In genomic region chr17:25559634-25560033, GRCm38 (mm10) we compare ENCODE assay signal across 22 mouse cellular contexts. TPM values are rescaled to one million over a fixed set of nuclear protein-coding genes. Genes with fewer than 3 reads are reported as not detected.
DNase-seq lines count a peak whose midpoint lies in the region; ATAC-seq and TF ChIP-seq lines count a peak whose summit lies in the region.
"Had no signal": no experiment of that assay in that cellular context is flagged by ENCODE, and none has a peak within 500 bp of the region (broad histone marks: within the 10 kb centered on the region; RNA-seq: fewer than 3 reads in every experiment).

No protein-coding gene starts in this region.

- no peaks in the 10 kb centered on the region for H3K36me3 ChIP-seq in forebrain, embryonic 13.5 days (ENCODE audit: poor library complexity, severe bottlenecking)
- H3K36me3 ChIP-seq in forebrain, embryonic 14.5 days (ENCODE audit: control insufficient read depth, insufficient read depth, low read length), result no peaks in the 10 kb centered on the region
- H3K36me3 ChIP-seq in midbrain, embryonic 10.5 days, result no peaks in the 10 kb centered on the region
- H3K36me3 ChIP-seq in midbrain, postnatal 0 days (ENCODE audit: insufficient read depth, low read length), result no peaks in the 10 kb centered on the region
- no peaks in the 10 kb centered on the region for H3K36me3 ChIP-seq in forebrain, embryonic 16.5 days (ENCODE audit: control insufficient read depth, insufficient read depth)
- H3K36me3 ChIP-seq: heart, embryonic 13.5 days; limb, embryonic 12.5 days had no signal

- DNase-seq in forebrain, embryonic 14.5 days (ENCODE audit: low spot score), result no peak
- DNase-seq in midbrain, embryonic 10.5 days (ENCODE audit: low spot score), result no peak
- DNase-seq in midbrain, postnatal 0 days (ENCODE audit: low spot score), result no peak
- peak; percentile 69 for DNase-seq in MN1 (ENCODE audit: low spot score)
- DNase-seq in heart, adult 11 months, result no peak
- DNase-seq in thymus, postnatal 14 days, result no peak
- DNase-seq: adrenal gland, postnatal 36 days; cerebellum, adult 11-12 months; cerebellum, postnatal 10 days; gastrocnemius, postnatal 25 days; heart, adult 2 months; kidney, adult 18-20 months; liver, postnatal 0 days; thymus, postnatal 25 days had no signal

- no peak overlapping the region for H3K4me2 ChIP-seq in forebrain, embryonic 13.5 days
- no peak overlapping the region for H3K4me2 ChIP-seq in forebrain, embryonic 14.5 days (ENCODE audit: low read length)
- H3K4me2 ChIP-seq in midbrain, postnatal 0 days (ENCODE audit: low read depth, low read length, poor library complexity, severe bottlenecking), result no peak overlapping the region
- no peak overlapping the region for H3K4me2 ChIP-seq in forebrain, embryonic 16.5 days (ENCODE audit: low read length)
- H3K4me2 ChIP-seq: heart, embryonic 13.5 days; limb, embryonic 12.5 days; liver, embryonic 11.5 days had no signal

- H3K4me1 ChIP-seq in forebrain, embryonic 13.5 days, result peaks cover 77% of the 10 kb centered on the region
- H3K4me1 ChIP-seq in forebrain, embryonic 14.5 days (ENCODE audit: control insufficient read depth, insufficient read depth, low read length), result peaks cover 48% of the 10 kb centered on the region
- H3K4me1 ChIP-seq in midbrain, embryonic 10.5 days, result peaks cover 62% of the 10 kb centered on the region
- H3K4me1 ChIP-seq in midbrain, postnatal 0 days (ENCODE audit: insufficient read depth, low read length), result peaks cover 15% of the 10 kb centered on the region
- H3K4me1 ChIP-seq in forebrain, embryonic 16.5 days (replicated peaks; ENCODE audit: control insufficient read depth, insufficient read depth, low read length), result peaks cover 57% of the 10 kb centered on the region

- H3K27ac ChIP-seq in forebrain, embryonic 13.5 days, result peak overlapping the region; percentile 92
- H3K27ac ChIP-seq in forebrain, embryonic 14.5 days (ENCODE audit: low read depth, low read length), result no peak overlapping the region; the same call in 1 of the 2 replicates
- peak overlapping the region; percentile 82; the same call in 1 of the 2 replicates for H3K27ac ChIP-seq in midbrain, embryonic 10.5 days (replicated peaks)
- H3K27ac ChIP-seq in midbrain, postnatal 0 days (ENCODE audit: low read depth, low read length), result no peak overlapping the region
- peak overlapping the region; percentile 81; the same call in 1 of the 2 replicates for H3K27ac ChIP-seq in forebrain, embryonic 16.5 days (ENCODE audit: low read length)
- H3K27ac ChIP-seq: heart, adult 2 months; limb, embryonic 12.5 days had no signal

- no peak overlapping the region for H3K9ac ChIP-seq in forebrain, embryonic 13.5 days
- no peak overlapping the region for H3K9ac ChIP-seq in forebrain, embryonic 14.5 days (ENCODE audit: low read length)
- no peak overlapping the region for H3K9ac ChIP-seq in midbrain, postnatal 0 days (replicated peaks; ENCODE audit: low read length, poor library complexity, severe bottlenecking)
- H3K9ac ChIP-seq in forebrain, embryonic 16.5 days (replicated peaks; ENCODE audit: low read depth, low read length), result no peak overlapping the region
- H3K9ac ChIP-seq: limb, embryonic 12.5 days; liver, postnatal 0 days had no signal

- 15% methylated on average over 4 of the region's 4 CpGs for WGBS in forebrain, embryonic 13.5 days
- 5% methylated on average over 4 of the region's 4 CpGs for WGBS in forebrain, embryonic 14.5 days
- WGBS in midbrain, embryonic 10.5 days, result 41% methylated on average over 4 of the region's 4 CpGs
- WGBS in midbrain, postnatal 0 days, result 17% methylated on average over 4 of the region's 4 CpGs
- 17% methylated on average over 4 of the region's 4 CpGs for WGBS in forebrain, embryonic 16.5 days

- TF ChIP-seq CTCF in midbrain, postnatal 0 days (IDR thresholded peaks at IDR 0.05), result no peak

- H3K27me3 ChIP-seq in forebrain, embryonic 13.5 days, result 0 out of 2 replicates have a peak, but pooled peaks cover 4% of the 10 kb centered on the region
- H3K27me3 ChIP-seq in forebrain, embryonic 14.5 days (replicated peaks; ENCODE audit: control insufficient read depth, insufficient read depth, low read length), result no peaks in the 10 kb centered on the region
- H3K27me3 ChIP-seq in midbrain, embryonic 10.5 days (ENCODE audit: low read depth, poor library complexity, severe bottlenecking), result peaks cover 72% of the 10 kb centered on the region
- H3K27me3 ChIP-seq in midbrain, postnatal 0 days (ENCODE audit: insufficient read depth, low read length), result no peaks in the 10 kb centered on the region
- no peaks in the 10 kb centered on the region for H3K27me3 ChIP-seq in forebrain, embryonic 16.5 days (replicated peaks; ENCODE audit: control insufficient read depth, insufficient read depth, low read length)
- H3K27me3 ChIP-seq: limb, embryonic 12.5 days had no signal

- no peaks in the 10 kb centered on the region for H3K9me3 ChIP-seq in forebrain, embryonic 13.5 days (replicated peaks)
- no peaks in the 10 kb centered on the region for H3K9me3 ChIP-seq in forebrain, embryonic 14.5 days (replicated peaks; ENCODE audit: control insufficient read depth, low read length)
- H3K9me3 ChIP-seq in midbrain, embryonic 10.5 days (replicated peaks), result no peaks in the 10 kb centered on the region
- no peaks in the 10 kb centered on the region for H3K9me3 ChIP-seq in midbrain, postnatal 0 days (ENCODE audit: low read length)
- no peaks in the 10 kb centered on the region for H3K9me3 ChIP-seq in forebrain, embryonic 16.5 days (ENCODE audit: control insufficient read depth, low read length)
- H3K9me3 ChIP-seq: heart, embryonic 13.5 days; limb, embryonic 12.5 days had no signal

- no peak overlapping the region for H3K4me3 ChIP-seq in forebrain, embryonic 13.5 days
- no peak overlapping the region for H3K4me3 ChIP-seq in forebrain, embryonic 14.5 days (ENCODE audit: low read depth, low read length)
- no peak overlapping the region for H3K4me3 ChIP-seq in midbrain, embryonic 10.5 days
- H3K4me3 ChIP-seq in midbrain, postnatal 0 days (ENCODE audit: low read depth, low read length), result no peak overlapping the region
- H3K4me3 ChIP-seq in forebrain, embryonic 16.5 days (replicated peaks; ENCODE audit: low read length), result no peak overlapping the region
- H3K4me3 ChIP-seq: heart, adult 2 months; heart, embryonic 13.5 days; limb, embryonic 12.5 days had no signal

- no peak for ATAC-seq in forebrain, embryonic 13.5 days
- ATAC-seq in forebrain, embryonic 14.5 days, result no peak
- ATAC-seq in midbrain, postnatal 0 days (ENCODE audit: low FRiP score), result no peak
- ATAC-seq in forebrain, embryonic 16.5 days, result no peak
- ATAC-seq: CD4-positive, CD25-positive, alpha-beta regulatory T cell, adult 4 months; inflammation-experienced regulatory T-cells, adult 6 months; liver, postnatal 0 days; lung, postnatal 0 days had no signal

RNA-seq across cellular contexts. Expression of gene Sox8, which starts 10.9 kb away (rescaled TPM):
- 15.3 and 17.5 TPM in 2 replicates for polyA plus RNA-seq in forebrain, embryonic 13.5 days (2015; fragmentation: Nextera tagmentation; extraction: Ambion mirVana)
- polyA plus RNA-seq in forebrain, embryonic 14.5 days (2014; fragmentation: Nextera tagmentation; extraction: Ambion mirVana), result 17.6 and 20.8 TPM in 2 replicates
- 2.4 and 3.3 TPM in 2 replicates for polyA plus RNA-seq in midbrain, embryonic 10.5 days (2016; fragmentation: Nextera tagmentation; extraction: Ambion mirVana)
- 21.5 and 31.0 TPM in 2 replicates for total RNA-seq in midbrain, postnatal 0 days (2014; rRNA removed)
- 16.3 and 19.9 TPM in 2 replicates for polyA plus RNA-seq in midbrain, postnatal 0 days (2015; fragmentation: Nextera tagmentation; extraction: Ambion mirVana)
- 26.1 and 26.8 TPM in 2 replicates for polyA plus RNA-seq in forebrain, embryonic 16.5 days (2015; fragmentation: Nextera tagmentation; extraction: Ambion mirVana)
- polyA plus RNA-seq: CD4-positive, CD25-positive, alpha-beta regulatory T cell, adult 4 months; inflammation-experienced regulatory T-cells, adult 6 months; liver, postnatal 0 days had no signal

RNA-seq across cellular contexts. Expression of gene Lmf1, which starts 19.3 kb away (rescaled TPM):
- polyA plus RNA-seq in forebrain, embryonic 13.5 days (2015; fragmentation: Nextera tagmentation; extraction: Ambion mirVana), result 19.7 and 20.9 TPM in 2 replicates
- 18.8 and 19.1 TPM in 2 replicates for polyA plus RNA-seq in forebrain, embryonic 14.5 days (2014; fragmentation: Nextera tagmentation; extraction: Ambion mirVana)
- polyA plus RNA-seq in midbrain, embryonic 10.5 days (2016; fragmentation: Nextera tagmentation; extraction: Ambion mirVana), result 22.3 and 22.6 TPM in 2 replicates
- total RNA-seq in midbrain, postnatal 0 days (2014; rRNA removed), result 27.3 and 27.6 TPM in 2 replicates
- polyA plus RNA-seq in midbrain, postnatal 0 days (2015; fragmentation: Nextera tagmentation; extraction: Ambion mirVana), result 19.8 and 23.0 TPM in 2 replicates
- 18.3 and 19.4 TPM in 2 replicates for polyA plus RNA-seq in forebrain, embryonic 16.5 days (2015; fragmentation: Nextera tagmentation; extraction: Ambion mirVana)

Comparison
In these comparisons a context has a peak if more than half of its experiments do, and no peak if none do; other contexts are left out.
1. H3K27ac ChIP-seq: peak in forebrain, embryonic 13.5 days (single experiment), midbrain, embryonic 10.5 days (single experiment) and forebrain, embryonic 16.5 days (single experiment); none in forebrain, embryonic 14.5 days (single experiment) and midbrain, postnatal 0 days (single experiment).